Mouse (Mus musculus) heart, postnatal 14 days (tissue): ENCODE results near the gene Sox5. TPM values are rescaled to one million over a fixed set of nuclear protein-coding genes. Genes with fewer than 3 reads are reported as not detected.

Experiments used
- DNase-seq, 2 experiments: peaks; one replicate each; pipeline ENCODE4 v3.0.0; 2021 to 2022
- intact Hi-C: fragments of 180-260 bp; cut with DNase I; formaldehyde crosslinking; loops from one replicate; pipeline ENCODE4 v1.15.1; 2025
- total RNA-seq, 2 experiments: library from RNA; stranded (reverse); gene quantifications; 2 replicates each; pipeline ENCODE4 v1.2.3; 2021

Sox5 gene
- total RNA-seq, 2 experiments from 2014 or later: 3.9 to 4.7 TPM

DNA sequence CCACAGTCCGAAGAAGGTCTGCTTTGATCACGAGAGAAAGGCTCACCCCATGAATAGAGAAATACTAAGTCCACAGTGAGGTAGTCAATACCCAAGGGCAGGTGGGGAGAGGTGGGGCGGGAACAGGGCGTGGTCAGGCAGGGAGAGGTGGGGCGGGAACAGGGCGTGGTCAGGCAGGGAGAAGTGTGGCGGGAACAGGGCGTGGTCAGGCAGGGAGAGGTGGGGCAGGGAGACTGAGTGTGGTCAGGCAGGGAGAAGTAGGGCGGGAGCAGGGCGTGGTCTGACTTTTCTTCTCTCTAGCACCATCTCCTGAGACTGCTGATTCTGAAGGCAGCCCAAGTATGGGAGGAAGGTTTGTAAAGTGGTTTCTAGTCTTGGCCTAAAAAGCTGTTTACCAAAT, 411.1 kb downstream of the Sox5 start:
- DNase-seq: no peak
- intact Hi-C loops: no loop called here

DNA sequence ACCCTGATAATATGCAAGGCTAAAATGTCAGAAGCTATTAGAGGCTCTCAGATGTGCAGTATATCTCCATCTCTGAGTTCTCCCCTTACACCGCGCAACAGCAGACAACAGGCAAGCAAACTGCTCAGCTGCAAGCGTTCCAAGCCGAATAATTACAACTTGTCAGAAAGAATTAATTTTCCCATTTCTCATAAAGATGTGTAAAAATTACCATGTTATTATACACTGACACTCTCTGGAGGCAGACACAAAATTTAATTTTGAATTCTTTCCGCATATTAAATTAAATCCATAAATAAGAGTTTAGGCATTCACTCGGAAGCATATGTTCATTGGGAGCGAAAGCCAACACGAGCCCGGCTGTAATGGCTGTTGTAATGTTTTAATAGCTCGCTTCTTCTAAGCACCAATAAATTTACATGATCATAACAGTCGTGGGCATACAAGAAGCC, 414.1 kb downstream of the Sox5 start:
- intact Hi-C loops: no loop called here
- no peak for DNase-seq

GRCm38 (mm10) chr6:144361267-144362038, 420.3 kb downstream of the Sox5 start:
- intact Hi-C loops: no loop called here
- no peak for DNase-seq

GRCm38 (mm10) chr6:144357081-144357480, 424.7 kb downstream of the Sox5 start:
- DNase-seq: no peak
- intact Hi-C loops: no loop called here

- DNase-seq: no peak
- intact Hi-C loops: no loop called here
Measured at GRCm38 (mm10) chr6:144351049-144351448, 430.7 kb downstream of the Sox5 start.

GRCm38 (mm10) chr6:144343338-144343737, 438.4 kb downstream of the Sox5 start:
- DNase-seq: peak; percentile 24 to 30
- intact Hi-C loops: no loop called here

DNA sequence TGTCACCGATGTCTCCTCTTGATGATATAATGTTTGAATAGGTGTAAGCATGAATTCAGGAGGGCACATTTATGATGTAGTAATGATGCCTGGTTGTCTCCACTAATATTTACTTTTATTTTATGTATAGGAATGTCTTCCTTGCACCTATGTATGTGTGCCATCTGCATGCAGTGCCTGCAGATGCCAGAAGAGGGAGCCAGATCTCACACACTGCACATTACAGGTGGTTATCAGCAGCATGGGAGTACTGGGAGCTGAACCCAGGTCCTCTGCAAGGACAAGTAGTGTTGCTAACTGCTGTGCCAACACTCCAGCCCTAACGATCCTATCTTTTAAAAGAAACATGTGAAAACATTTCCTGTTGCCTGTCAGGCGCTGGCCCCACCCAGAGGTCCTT, 442.2 kb downstream of the Sox5 start:
- DNase-seq: no peak
- intact Hi-C loops: no loop called here

DNA sequence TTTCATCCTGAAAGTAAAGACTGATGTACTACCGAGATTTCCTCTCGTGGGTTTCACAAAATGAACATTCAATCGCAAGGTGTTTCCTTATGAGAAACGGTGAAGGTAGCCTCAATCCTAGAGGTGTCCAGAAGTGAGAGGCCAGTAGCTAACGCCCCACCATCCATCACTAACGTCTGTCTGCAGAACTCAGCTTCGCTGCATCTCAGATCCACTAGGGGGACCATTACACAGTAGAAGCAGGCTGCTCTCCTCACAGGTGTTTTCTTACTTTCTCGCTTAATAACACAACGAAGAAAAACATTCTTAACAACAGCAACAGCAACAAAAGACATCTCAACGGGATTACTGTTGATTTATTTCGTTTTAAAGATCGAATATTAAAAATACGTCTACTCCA, 442.8 kb downstream of the Sox5 start:
- intact Hi-C loops: no loop called here
- DNase-seq: no peak

DNA sequence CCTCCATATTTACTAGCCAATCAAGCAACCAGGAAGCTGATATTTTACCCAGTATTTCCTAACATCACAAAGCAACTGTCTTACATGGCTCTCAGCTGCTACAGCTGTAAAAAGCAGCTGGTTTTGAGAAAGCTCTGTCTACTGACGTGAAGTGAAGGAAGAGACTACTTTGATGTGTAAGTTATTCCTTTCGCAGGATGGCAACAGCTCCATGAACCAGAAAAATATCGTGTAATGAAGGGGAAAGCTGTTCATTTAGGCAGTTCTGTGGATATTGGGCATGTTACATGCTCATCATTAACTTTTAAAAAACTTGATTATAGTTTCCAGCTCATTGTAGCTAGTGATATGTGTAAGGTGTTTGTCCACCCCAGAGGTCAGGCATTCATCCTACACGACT, 443.6 kb downstream of the Sox5 start:
- intact Hi-C loops: no loop called here
- no peak for DNase-seq

DNA sequence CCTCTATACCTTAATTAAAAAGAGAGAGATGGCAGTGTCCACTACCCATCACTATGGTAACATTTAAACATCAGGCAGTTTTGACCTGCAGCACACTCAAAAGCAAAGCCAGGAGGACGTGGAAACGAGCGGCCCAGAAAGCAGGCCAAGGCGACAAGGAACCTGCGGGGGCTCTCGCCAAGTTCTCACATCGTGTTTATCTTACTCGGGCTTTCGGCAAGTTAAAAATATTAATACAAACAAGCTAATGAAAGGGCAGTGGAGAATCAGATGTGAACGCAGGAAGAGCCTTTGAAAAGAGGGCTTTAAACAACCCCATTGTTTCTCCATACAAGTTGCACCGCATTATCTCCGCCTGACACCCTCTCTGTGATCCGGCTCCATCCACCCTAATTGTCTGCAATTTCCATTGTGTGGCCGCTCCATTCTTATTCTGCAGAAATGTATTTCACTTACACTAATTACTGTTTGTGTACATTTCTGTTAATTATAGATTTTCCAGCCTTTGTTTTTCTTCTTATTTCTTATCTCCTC, 444.3 kb downstream of the Sox5 start:
- no peak for DNase-seq
- intact Hi-C loops: no loop called here

- DNase-seq: no peak
- intact Hi-C loops: no loop called here
Measured at GRCm38 (mm10) chr6:144336789-144337188, 445.0 kb downstream of the Sox5 start.

GRCm38 (mm10) chr6:144333146-144333545, 448.6 kb downstream of the Sox5 start:
- no peak for DNase-seq
- intact Hi-C loops: no loop called here

GRCm38 (mm10) chr6:144332027-144332426, 449.8 kb downstream of the Sox5 start:
- no peak for DNase-seq
- intact Hi-C loops: no loop called here

GRCm38 (mm10) chr6:144329311-144329930, 452.4 kb downstream of the Sox5 start:
- no peak for DNase-seq
- intact Hi-C loops: no loop called here

- DNase-seq: no peak
- intact Hi-C loops: no loop called here
Measured at GRCm38 (mm10) chr6:144328779-144329178, 453.0 kb downstream of the Sox5 start.

- intact Hi-C loops: no loop called here
- no peak for DNase-seq
Measured at GRCm38 (mm10) chr6:144326817-144327216, 455.0 kb downstream of the Sox5 start.

GRCm38 (mm10) chr6:144323372-144323771, 458.4 kb downstream of the Sox5 start:
- intact Hi-C loops: no loop called here
- DNase-seq: no peak

DNA sequence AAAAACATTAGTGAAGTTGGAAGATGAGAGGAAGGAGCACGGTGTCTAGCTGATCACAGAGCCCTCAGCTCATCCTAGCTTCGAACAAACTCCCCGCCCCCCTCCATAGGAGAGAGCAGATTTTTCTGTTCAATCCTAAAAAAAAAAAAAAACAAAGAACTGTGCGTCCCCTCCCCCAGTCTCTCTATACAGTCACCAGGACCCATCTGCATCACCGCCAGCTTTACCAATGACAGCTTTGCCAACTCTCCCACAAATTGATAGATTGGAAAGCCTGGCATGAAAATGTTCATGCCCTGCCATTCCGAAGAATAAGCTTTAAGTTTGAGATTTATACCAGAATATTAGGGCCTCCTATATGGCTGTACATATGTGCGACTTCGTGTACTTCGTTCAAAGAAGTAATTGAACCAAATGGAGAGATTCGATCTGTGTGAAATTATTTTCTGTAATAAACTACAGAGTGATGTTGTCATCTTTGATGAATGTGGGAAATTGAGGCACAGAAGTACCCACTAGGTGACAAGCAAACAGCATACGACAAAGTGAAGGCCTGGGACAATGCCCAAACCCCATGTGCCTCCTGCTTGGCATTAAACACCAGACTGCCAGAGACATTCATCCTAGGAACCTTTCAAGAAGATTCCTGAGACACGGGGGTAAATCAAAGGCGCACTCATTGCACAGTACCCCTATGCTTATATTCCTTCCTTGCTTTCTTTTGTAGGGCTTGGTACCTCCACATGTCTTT, 459.3 kb downstream of the Sox5 start:
- intact Hi-C loops: no loop called here
- no peak for DNase-seq

DNA sequence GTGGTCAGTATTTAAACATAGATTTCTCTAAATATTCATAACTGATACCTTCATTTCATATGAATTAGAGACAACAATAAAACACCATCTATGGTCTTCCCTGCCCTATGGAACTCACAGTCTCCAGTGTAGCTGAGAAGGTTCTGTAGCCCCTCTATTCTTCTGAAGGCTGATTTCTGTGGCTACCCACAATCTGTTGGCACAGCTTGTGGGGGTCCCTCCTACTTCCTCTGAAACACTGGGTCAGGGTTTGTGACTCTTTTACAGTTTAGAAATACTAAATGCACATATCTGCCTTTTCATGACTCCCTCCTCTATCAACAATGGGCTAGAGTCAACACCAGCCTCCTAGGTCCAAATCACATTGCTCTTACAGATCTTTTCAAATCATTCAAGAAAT, 461.4 kb downstream of the Sox5 start:
- intact Hi-C loops: no loop called here

DNA sequence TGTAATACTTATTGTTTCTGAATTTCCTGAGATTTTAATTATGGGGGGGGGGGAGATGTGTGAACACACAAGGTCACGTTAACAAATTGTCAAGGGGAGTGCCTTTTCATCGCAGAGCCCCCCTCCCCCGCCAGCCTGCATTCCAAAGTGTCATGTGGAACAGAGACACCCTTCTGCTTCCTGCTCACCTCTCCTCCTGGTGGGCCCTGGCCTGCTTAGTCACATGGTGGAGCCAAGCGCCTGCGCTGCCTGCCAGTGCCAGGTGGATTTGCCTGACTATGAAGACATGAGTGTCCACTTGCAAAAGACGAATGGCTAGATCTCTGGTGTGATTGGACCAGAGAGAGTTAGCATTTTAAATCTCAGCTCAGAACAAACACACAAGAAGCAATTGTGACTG, 462.1 kb downstream of the Sox5 start:
- intact Hi-C loops: no loop called here
- no peak for DNase-seq

More for the DNA sequence above, 461.4 kb downstream of the Sox5 start:
- DNase-seq: no peak
